Mouse (Mus musculus) lung, adult 2 months (tissue): Measurements from ENCODE around the gene Fdx1.

Source experiments
- CTCF ChIP-seq: fragments of 200-500 bp; IDR thresholded peaks from 2 replicates; pipeline ENCODE4 v1.5.1; 2011; ENCODE audit warnings: mild to moderate bottlenecking, low read length, control low read depth; ENCODE audit not compliant: insufficient read depth
- POLR2A ChIP-seq: fragments of 200-500 bp; IDR thresholded peaks from 2 replicates; pipeline ENCODE4 v1.6.1; 2011; ENCODE audit warnings: low read depth, mild to moderate bottlenecking, control low read depth, low read length, borderline replicate concordance; ENCODE audit errors: extremely low read depth

GRCm38 (mm10) chr9:52012311-52012710 lies 49.0 kb upstream of the Fdx1 start:
- no peak for TF ChIP-seq CTCF
- no peak for TF ChIP-seq POLR2A
